Mouse (Mus musculus): ENCODE results near the gene Gna12.

- TF ChIP-seq CTCF (IDR thresholded peaks at IDR 0.05): no peak
- no peak; the same call in 1 of the 2 replicates for TF ChIP-seq POLR2A (IDR thresholded peaks at IDR 0.05; ENCODE audit: insufficient read depth, low read depth, low read length)
Observed at GRCm38 (mm10) chr5:140795176-140795575, 35.1 kb downstream of the Gna12 start.

Measured in heart, adult 2 months (tissue).